Mouse (Mus musculus) liver, adult 2 months (tissue): Measurements from ENCODE around the gene Sf1.

Experiments
- CTCF ChIP-seq: fragments of 200-500 bp; IDR thresholded peaks from 2 replicates; pipeline ENCODE4 v1.5.1; 2011; ENCODE audit warnings: low read depth, low read length, control low read depth
- POLR2A ChIP-seq: fragments of 200-500 bp; IDR thresholded peaks from 2 replicates; pipeline ENCODE4 v1.6.1; 2011; ENCODE audit warnings: low read length, control low read depth; ENCODE audit not compliant: insufficient read depth; ENCODE audit errors: extremely low read depth

DNA sequence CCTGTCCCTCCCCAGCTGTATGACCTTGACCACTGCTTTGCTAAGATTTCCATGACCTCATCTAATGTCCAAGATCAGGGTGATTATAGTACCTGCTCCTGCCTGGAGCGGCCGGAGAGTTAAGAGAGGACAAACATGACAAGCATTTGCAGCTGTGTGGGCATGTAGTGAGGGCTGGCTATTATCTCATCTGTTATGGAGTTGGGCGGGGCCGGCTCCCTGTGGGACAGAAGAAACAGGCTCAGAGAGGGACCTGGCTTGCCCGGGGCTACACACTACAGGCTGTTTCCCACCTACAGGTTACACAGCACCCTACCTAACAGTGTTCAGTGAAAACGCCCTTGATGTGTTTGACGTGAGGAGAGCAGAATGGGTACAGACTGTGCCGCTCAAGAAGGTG lies 42.1 kb upstream of the Sf1 start:
- TF ChIP-seq POLR2A (no peak), CTCF (no peak)
